ENCODE assay signal across 8 mouse cellular contexts in the genomic region with DNA sequence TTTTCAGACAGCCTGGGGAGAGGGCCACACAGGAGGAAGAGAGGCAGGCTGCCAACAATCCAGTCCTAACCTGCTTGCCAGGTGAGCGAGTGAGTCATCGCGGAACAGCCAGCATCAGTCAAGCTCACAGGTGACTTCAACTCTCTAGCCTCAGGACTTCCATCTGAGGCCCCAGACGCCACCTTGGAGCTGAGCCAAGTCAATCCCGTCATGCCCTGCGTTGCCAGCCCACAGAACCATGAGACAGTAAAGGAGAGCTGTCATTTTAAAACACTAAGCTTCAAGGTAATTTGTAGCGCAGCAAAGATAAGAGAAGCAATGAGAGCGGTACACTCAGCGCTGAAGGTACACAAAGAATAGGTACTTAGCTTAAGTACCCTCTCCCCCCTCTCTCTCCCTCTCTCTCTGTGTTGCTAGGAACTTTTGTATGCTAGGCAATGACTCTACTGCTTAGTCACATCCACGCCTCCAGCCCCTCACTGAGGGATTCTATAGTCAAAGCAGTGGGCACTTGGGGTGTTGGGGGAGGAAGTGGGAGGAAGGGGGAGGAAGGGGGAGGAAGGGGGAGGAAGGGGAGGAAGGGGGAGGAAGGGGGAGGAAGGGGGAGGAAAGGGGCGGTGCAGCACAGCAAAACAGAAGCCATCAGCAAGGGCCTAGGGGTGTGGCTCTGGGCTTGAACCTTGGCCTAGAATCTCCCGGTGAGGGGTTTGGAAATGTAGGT. TPM values are rescaled to one million over a fixed set of nuclear protein-coding genes. Genes with fewer than 3 reads are reported as not detected.
A peak's percentile ranks its signal among the peaks of the same experiment; 100 is the strongest.
DNase-seq lines count a peak whose midpoint lies in the region; ATAC-seq and TF ChIP-seq lines count a peak whose summit lies in the region.

No protein-coding gene starts in this region.

- TF ChIP-seq CTCF in left cerebral cortex, adult 2 months (IDR thresholded peaks at IDR 0.05), result no peak
- no peak for TF ChIP-seq CTCF in kidney, adult 2 months (conservative IDR thresholded peaks at IDR 0.05; ENCODE audit: insufficient read depth, insufficient read length, low read depth, low read length)

- H3K9me3 ChIP-seq in embryonic facial prominence, embryonic 11.5 days (replicated peaks; ENCODE audit: control insufficient read depth, low read length), result no peaks in the 10 kb centered on the region

- no peak overlapping the region for H3K9ac ChIP-seq in embryonic facial prominence, embryonic 11.5 days (replicated peaks; ENCODE audit: low read length)

- H3K4me2 ChIP-seq in embryonic facial prominence, embryonic 11.5 days (ENCODE audit: low read depth, low read length), result no peak overlapping the region

- DNase-seq in left cerebral cortex, adult 2 months (ENCODE audit: extremely low spot score in 1 of 2, low spot score in 2 of 2), result peak; percentile 32 to 33
- DNase-seq in left cerebral cortex, adult 8-10 months (ENCODE audit: low spot score in 2 of 2), result no peak
- peak; percentile 89 for DNase-seq in T-cell, adult 2 months (ENCODE audit: low spot score)
- peak; percentile 41 for DNase-seq in embryonic facial prominence, embryonic 11.5 days (ENCODE audit: low spot score)
- DNase-seq in kidney, adult 2 months, result peak; percentile 85
- DNase-seq in lung, postnatal 14 days, result peak; percentile 87
- DNase-seq in spleen, postnatal 14 days (ENCODE audit: low spot score in 2 of 2), result peak; percentile 68 to 81

- H3K27ac ChIP-seq in left cerebral cortex, adult 2 months, result no peak overlapping the region
- no peak overlapping the region for H3K27ac ChIP-seq in embryonic facial prominence, embryonic 11.5 days (replicated peaks; ENCODE audit: low read depth, low read length)
- peak overlapping the region; percentile 63; the same call in 1 of the 2 replicates for H3K27ac ChIP-seq in kidney, adult 2 months (ENCODE audit: insufficient read depth, low read depth, low read length)

- intact Hi-C loops in left cerebral cortex, adult 2 months (cut with DNase I), result no loop called here

- H3K4me1 ChIP-seq in embryonic facial prominence, embryonic 11.5 days (ENCODE audit: control insufficient read depth, insufficient read depth, low read length), result no peaks in the 10 kb centered on the region
- H3K4me1 ChIP-seq in kidney, adult 2 months (ENCODE audit: control insufficient read depth, insufficient read depth, low read length), result no peaks in the 10 kb centered on the region

- TF ChIP-seq POLR2A in kidney, adult 2 months (IDR thresholded peaks at IDR 0.05; ENCODE audit: low read depth, low read length), result no peak

- H3K27me3 ChIP-seq in embryonic facial prominence, embryonic 11.5 days (ENCODE audit: control insufficient read depth, insufficient read depth, low read length), result no peaks in the 10 kb centered on the region
- no peaks in the 10 kb centered on the region for H3K27me3 ChIP-seq in kidney, adult 2 months (replicated peaks; ENCODE audit: control insufficient read depth, insufficient read depth, low read length)

- H3K36me3 ChIP-seq in embryonic facial prominence, embryonic 11.5 days (replicated peaks; ENCODE audit: control insufficient read depth, insufficient read depth, low read depth, low read length), result no peaks in the 10 kb centered on the region
- H3K36me3 ChIP-seq in kidney, adult 2 months (ENCODE audit: control insufficient read depth, insufficient read depth, low read length), result no peaks in the 10 kb centered on the region

- WGBS in embryonic facial prominence, embryonic 11.5 days, result 75% methylated on average over 12 of the region's 12 CpGs
- WGBS in kidney, adult 2 months, result 31% methylated on average over 12 of the region's 12 CpGs

- H3K4me3 ChIP-seq in left cerebral cortex, adult 2 months, result no peak overlapping the region
- no peak overlapping the region for H3K4me3 ChIP-seq in embryonic facial prominence, embryonic 11.5 days (ENCODE audit: low read depth, low read length)
- H3K4me3 ChIP-seq in kidney, adult 2 months (ENCODE audit: insufficient read depth, low read depth, low read length), result no peak overlapping the region

- no peak for ATAC-seq in embryonic facial prominence, embryonic 11.5 days (replicated peaks; ENCODE audit: insufficient number of reproducible peaks, low FRiP score, low TSS enrichment, low read depth)
- ATAC-seq in frontal cortex, adult (ENCODE audit: low TSS enrichment), result no peak

RNA-seq across cellular contexts. Expression of a gene that starts 22.5 kb away (rescaled TPM):
- 10 to 100 TPM; 43.6 to 45.5 TPM for total RNA-seq in left cerebral cortex, adult 2 months (2021)
- 10 to 100 TPM; 50.0 to 54.8 (median 51.4) TPM for total RNA-seq in left cerebral cortex, adult 8-10 months (2022)
- polyA plus RNA-seq in embryonic facial prominence, embryonic 11.5 days (2014; fragmentation: Nextera tagmentation; extraction: Ambion mirVana), result 11.8 and 11.9 TPM in 2 replicates
- polyA plus RNA-seq in kidney, adult 2 months (2012; rRNA removed), result 36.5 and 48.1 TPM in 2 replicates

RNA-seq across cellular contexts. Expression of a gene that starts 34.3 kb away (rescaled TPM):
- total RNA-seq in left cerebral cortex, adult 2 months (2021), result 10 to 100 TPM; 76.3 to 81.7 TPM
- total RNA-seq in left cerebral cortex, adult 8-10 months (2022), result 10 to 100 TPM; 76.3 to 78.9 (median 77.7) TPM
- polyA plus RNA-seq in embryonic facial prominence, embryonic 11.5 days (2014; fragmentation: Nextera tagmentation; extraction: Ambion mirVana), result 1.6 and 2.5 TPM in 2 replicates
- 3.1 and 4.1 TPM in 2 replicates for polyA plus RNA-seq in kidney, adult 2 months (2012; rRNA removed)

RNA-seq across cellular contexts. Expression of a gene that starts 38.5 kb away (rescaled TPM):
- total RNA-seq in left cerebral cortex, adult 2 months (2021), result 100 to 1,000 TPM; 150 to 156 TPM
- 100 to 1,000 TPM; 149 to 216 (median 162) TPM for total RNA-seq in left cerebral cortex, adult 8-10 months (2022)
- polyA plus RNA-seq in embryonic facial prominence, embryonic 11.5 days (2014; fragmentation: Nextera tagmentation; extraction: Ambion mirVana), result 76.1 and 78.8 TPM in 2 replicates
- polyA plus RNA-seq in kidney, adult 2 months (2012; rRNA removed), result 71.2 and 78.4 TPM in 2 replicates

Comparison
In these comparisons a context has a peak if more than half of its experiments do, and no peak if none do; other contexts are left out.
1. DNase-seq: peak in left cerebral cortex, adult 2 months (2 of 2), T-cell, adult 2 months (single experiment), embryonic facial prominence, embryonic 11.5 days (single experiment), kidney, adult 2 months (single experiment), lung, postnatal 14 days (single experiment) and spleen, postnatal 14 days (2 of 2); none in left cerebral cortex, adult 8-10 months (0 of 2).